Mouse (Mus musculus): Measurements from ENCODE around the gene Brd7.

Gene Brd7

DNA sequence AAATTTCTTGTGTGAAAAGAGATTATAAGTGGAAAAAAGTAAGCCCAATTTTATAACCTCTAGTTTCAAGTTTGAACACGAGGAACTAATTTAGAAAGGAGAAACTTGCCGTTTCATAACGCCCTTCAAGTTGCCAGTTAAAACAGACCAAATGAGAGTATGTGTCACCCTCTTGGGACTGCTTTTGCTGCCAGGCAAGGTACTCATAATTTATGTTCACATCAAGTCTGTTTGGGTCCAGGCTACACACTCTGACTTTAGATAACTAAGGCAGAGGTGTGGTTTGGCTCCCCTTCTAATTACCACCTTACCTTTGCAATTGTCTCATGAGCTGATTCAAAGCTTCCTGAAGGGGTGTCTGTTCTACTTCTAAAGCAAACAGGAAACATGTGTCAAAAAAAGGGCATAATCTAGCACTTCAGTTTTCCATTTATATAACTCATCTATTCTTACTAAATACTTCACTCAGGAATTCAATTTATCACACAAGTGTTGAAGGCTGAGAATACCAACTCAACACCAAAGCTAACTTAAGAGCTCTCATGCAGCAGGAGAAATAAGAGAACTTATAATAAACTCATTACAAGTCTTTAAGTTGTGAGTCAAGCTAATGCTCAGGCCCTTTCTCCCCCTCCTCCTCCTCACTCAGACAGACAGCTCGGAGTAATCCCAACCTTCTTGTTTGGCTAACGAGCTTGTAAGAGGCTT, 4.6 kb downstream of the Brd7 start:
- no peak for DNase-seq (ENCODE audit: low read depth)

DNA sequence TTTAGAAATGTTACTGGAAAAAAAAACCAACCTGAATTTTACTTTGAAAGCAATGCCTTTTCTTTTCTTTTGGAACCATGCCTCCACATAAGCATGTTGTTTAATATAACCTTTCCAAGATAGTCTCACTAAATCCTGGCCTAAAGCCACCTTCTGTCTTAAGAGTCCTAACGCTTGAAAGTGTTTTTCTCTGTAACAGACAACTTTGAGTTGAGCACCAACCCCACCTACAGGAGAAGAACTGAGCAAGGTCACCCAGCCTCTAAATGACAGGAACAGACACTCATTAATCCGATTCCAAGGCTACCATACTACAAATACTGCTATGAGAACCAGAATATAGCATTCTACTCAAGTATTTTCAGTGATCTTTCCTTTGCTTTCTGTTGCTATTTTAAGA, 12.9 kb downstream of the Brd7 start:
- no peak for DNase-seq (ENCODE audit: low read depth)

DNA sequence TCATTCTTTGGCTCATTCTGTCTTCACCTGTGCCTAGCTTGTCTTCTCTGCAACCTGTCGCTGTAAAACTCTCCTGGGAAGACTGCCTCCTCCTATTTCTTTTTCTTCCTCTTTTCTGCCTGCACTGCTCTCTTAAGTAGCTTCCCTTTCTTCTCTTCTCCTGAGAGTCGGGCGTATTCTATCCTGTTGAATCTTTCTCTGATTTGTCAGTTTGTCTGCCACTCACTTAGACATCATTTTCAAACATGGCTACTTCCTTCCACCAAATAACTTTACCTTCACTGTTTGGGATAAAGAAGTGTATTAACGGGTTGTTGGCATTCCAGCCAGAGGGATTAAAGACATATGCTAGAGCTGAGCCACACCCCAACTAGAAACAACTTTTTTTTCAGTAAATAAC, 20.0 kb downstream of the Brd7 start:
- DNase-seq (ENCODE audit: low read depth), result no peak

DNA sequence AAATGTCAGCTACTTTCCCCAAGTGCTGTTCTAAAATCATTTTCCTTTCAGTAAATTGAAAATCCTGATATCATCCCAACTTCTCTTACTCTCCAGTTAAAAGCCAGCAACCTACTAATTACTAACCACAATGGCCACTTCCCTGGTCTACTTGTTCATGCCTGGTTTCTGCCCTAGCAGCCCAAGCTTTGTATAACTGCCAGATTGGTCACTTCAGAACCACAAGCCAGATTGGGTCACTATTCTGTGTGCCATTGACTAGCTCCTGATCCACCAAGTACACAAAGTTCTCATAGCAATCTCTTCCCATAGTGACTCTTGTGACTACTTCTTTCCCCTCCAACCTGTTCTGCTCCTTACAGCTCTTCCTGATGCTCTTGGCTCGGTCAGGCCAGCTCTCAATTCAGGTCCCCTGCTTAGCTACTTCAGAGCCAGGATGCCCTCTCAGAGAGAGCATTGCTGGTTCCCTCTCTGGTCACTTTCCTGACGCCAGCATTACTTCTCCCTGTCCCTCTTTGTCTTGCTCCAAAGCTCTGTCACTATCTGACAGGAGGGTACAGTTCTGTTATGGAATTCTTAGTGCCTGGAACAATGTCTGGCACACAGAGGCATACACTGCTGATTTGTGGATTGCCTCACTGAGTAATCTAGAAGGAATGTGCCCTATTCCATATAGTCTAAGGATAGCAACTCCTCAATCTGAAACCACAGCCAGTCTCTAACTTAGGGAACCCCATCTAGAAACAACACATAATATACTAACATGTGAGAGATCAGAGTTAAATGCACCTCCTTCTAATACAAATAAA, 21.9 kb downstream of the Brd7 start:
- no peak for DNase-seq (ENCODE audit: low read depth)

DNA sequence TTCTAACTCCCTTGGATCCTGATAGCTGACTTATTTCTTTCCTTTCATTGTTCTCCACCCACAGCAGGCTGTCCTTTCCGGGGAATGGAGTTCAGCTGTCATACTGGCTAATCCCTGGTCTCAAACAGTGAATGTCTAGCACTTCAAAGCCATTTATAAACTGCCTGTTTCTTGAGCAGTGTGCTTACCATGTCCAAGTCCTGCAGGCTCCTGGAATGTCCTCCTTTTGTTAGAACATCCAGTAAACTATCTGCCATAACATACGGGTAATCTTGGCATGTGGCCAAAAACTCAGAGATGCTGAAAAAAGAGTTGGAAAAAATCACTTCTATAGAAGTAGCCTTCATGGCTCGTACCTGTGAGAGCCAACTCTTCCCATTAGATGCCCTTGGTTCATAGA, 22.8 kb downstream of the Brd7 start:
- DNase-seq (ENCODE audit: low read depth), result no peak

DNA sequence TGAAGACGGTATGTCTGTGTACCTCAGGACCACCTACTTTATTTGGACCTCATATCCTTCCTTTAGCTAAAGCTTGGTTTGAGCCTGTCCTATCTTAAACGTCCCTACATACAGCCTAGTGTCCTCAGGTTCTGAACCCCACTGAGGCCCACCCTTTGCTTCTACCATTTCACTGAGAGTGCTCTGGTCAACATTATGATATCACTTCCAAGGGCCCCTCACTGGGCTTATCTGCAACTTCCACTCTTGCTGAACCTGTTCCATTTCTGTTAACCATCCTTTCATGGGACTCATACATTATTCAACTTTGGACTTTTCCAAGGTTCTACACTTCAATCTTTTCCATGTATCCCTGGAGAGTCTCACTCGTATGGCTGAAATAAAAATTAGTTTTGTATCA, 27.0 kb downstream of the Brd7 start:
- DNase-seq (ENCODE audit: low read depth), result no peak

DNA sequence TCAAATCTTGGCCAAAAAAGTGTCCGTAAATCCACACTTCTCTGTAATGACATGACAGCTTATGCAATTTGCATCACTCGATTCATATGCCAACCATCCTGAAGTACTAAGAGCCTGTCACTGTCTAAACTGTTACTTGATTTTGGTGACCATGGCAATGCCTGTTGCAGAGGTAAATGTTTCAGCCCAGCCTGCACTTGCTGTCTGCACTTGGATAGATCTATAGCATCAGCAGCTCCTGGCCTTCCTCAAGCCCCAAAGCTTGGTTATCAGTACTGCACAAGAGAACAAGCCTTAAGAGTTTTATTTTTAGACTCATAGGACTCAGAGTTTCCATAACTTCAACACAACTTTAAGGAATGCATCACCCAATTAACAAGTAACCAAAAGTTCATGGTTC, 27.6 kb downstream of the Brd7 start:
- no peak for DNase-seq (ENCODE audit: low read depth)

DNA sequence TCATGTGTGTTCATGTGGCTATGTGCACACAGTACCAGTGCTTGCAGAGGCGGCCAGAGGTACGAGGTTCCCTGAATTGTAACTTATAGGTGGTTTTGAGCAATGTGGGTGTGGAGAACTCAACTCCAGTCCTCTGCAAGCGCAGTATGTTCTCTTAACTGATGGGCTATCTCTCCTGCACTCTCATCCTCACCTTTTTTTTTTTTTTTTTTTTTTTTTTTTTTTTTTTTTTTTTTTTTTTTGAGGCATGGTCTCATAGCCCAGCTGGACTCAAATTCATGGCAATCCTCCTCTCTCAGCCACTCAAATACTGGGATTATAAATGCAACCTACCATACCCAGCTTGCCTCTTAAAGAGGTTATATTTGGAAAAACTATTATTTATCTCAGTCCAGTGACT, 31.2 kb downstream of the Brd7 start:
- DNase-seq (ENCODE audit: low read depth), result no peak

DNA sequence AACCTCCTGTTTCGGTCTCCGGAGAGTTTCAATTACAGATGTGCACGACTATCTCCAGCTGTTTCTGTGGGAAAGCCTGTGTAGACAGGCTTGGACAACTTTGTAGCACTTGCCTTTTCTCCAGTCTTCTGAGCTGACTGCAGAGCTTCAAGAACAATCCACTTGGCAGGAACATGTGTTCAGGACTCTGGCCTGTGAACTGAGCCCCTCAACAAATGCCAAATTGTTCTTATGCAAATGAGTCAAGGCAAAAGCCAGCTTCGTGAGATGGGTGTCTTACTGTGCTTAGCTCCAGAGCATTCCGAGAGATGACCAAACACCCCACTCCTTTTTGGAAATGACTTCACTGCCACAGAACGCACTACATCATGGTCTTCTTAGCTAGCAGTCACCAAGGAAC, 33.3 kb downstream of the Brd7 start:
- DNase-seq (ENCODE audit: low read depth), result no peak

DNA sequence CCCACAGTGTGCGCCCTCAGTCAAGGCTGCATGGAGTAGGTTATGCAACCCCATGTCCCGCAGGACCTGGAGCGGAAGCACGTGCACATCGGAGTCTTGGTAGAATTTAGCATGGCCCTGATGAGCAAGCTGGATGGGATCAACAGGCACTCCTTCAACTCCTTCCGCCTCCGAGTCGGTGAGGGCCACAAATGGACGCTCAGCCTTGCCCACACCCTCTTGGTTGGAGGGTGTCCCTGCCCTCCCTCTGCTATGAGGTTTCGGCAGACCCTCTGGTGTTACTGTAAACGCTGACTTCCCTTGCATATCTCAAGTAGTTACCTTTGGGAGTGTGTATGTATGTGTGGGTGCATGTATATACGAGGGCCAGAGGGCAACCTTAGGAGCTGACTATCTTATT, 35.7 kb downstream of the Brd7 start:
- no peak for DNase-seq (ENCODE audit: low read depth)

DNA sequence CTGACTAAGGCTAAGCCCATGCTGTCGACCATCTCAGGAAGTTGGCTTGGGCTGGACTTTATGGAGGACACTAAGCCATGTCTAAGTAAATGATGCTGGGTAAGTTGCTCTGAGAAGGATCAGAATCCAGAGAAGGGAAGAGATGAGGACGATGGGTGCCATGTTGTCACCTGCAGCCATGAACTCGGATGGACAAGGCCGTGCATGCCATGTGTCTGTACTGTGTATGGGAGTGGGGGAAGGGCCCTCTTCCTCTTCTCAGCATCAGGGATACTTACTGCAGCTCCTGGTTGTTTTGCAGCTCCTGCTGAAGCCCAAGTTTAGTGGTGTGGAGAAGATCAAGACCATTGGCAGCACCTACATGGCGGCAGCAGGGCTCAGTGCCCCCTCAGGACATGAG, 36.2 kb downstream of the Brd7 start:
- DNase-seq (ENCODE audit: low read depth), result no peak

DNA sequence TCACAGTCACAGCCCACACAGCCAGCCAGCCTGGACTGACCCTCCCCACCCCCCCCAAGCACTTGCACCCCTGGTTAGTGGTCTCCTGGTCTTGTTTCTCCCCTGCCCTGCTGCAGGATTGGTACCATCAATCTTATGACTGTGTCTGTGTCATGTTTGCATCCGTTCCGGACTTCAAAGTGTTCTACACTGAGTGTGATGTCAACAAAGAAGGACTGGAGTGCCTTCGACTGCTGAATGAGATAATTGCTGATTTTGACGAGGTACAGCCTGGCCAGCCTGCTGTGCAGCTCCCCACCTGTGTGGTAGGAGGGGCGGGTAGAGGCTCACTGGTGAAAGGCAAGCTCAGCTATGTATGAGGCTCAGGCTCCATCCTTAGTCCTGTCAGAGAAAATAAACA, 36.7 kb downstream of the Brd7 start:
- DNase-seq (ENCODE audit: low read depth), result no peak

DNA sequence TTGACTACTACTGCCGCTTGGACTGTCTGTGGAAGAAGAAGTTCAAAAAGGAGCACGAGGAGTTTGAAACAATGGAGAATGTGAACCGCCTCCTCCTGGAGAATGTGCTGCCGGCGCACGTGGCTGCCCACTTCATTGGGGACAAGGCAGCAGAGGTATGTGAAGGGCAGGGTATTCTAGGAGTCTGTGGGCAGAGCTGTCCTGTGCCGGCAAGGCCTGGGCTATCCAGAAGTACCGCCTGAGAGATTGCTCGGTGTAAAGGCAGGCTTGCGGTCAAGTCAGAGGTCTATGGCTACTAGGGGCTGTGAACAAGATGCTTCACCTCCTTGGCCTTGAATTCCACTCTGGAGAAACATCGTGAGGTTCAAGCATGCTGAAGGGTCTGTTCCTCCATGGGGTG, 37.2 kb downstream of the Brd7 start:
- no peak for DNase-seq (ENCODE audit: low read depth)

DNA sequence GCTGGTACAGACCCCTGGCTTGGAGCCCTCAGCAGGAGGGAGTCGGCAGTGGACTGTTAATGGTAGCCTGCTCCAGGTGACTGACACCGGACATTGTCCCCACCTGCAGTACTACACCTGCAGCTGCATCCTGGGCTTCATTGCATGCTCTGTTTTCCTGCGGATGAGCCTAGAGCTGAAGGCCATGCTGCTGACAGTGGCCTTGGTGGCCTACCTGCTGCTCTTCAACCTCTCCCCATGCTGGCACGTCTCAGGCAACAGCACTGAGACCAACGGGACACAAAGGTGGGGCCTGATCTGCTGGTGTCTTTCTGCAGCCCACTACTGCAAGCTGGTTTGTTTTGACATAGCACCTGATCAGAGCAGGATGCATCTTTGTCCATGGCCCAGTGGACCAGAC, 38.5 kb downstream of the Brd7 start:
- no peak for DNase-seq (ENCODE audit: low read depth)

DNA sequence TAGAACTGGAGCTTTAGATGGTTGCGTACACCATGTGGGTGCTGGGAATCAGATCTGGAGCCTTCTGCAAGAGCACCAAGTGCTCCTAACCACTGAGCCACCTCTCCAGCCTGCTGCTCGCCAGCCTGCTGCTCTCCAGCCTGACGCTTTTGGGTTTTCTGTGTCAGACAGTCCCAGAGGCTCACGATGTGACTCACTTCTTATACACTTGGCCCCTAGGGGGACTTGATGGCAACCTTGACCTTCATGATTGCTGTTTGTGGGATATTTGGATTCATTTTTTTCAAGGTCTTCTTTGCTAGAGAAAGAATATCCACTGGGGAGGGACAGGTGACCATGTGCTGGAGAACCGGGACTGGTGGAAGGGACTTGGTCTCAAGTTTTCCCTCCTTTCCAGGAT, 40.6 kb downstream of the Brd7 start:
- no peak for DNase-seq (ENCODE audit: low read depth)

DNA sequence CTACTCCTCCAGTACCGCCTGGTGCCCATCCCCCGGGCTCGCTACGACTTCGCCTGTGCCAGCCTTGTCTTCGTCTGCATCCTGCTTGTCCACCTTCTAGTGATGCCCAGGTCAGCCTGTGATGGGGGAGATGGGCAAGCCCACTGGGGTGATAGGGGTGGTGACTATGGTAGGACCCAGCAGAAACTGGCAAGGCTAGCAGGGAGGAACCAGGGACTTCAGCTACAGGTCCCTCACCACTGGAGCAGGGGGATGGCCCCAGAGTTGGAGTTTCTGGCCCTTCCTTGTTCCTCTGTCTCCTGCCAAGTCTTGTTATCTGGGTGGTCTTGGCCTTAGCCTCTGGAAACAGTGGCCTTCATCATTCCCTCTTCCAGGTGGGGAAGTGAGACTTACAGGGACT, 41.9 kb downstream of the Brd7 start:
- DNase-seq (ENCODE audit: low read depth), result no peak

DNA sequence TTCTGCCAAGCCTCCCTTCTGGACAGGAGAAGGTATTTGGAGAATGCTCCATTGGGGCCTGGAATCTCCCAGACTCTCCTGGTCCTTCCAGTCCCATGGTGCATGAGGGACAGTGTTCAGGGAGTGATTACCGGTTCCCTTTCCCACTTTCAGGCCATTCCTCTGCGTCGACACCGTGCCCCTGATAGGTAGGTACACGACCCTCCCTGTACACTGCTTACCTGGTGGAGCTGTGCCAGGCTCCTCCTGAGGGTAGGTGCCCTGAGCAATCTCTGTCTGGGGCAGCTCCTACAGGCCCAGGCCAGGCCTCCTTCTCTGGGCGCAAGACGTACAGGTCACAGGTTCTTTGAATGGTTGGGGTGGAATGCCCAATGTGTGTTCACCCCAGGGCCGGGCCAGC, 43.8 kb downstream of the Brd7 start:
- DNase-seq (ENCODE audit: low read depth), result no peak

DNA sequence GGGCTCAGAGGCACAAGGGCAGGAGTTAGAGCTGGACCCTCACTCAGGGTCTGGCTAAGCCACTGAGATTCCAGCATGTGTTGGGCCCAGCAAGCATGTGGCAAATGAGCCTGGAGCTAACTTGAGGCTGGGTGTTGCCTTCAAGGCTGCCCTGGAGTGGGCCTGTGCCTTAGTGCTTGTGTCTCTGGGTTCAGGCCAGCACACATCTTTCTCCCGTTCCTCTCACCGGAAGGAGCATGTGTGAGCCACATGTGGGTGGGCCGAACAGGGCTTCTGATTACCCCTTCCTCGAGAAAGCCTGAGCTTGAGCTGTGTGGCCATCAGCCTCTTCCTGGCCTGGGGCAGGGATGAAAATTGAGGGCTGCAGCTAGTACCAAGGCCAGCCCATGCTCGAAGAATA, 44.7 kb downstream of the Brd7 start:
- no peak for DNase-seq (ENCODE audit: low read depth)

DNA sequence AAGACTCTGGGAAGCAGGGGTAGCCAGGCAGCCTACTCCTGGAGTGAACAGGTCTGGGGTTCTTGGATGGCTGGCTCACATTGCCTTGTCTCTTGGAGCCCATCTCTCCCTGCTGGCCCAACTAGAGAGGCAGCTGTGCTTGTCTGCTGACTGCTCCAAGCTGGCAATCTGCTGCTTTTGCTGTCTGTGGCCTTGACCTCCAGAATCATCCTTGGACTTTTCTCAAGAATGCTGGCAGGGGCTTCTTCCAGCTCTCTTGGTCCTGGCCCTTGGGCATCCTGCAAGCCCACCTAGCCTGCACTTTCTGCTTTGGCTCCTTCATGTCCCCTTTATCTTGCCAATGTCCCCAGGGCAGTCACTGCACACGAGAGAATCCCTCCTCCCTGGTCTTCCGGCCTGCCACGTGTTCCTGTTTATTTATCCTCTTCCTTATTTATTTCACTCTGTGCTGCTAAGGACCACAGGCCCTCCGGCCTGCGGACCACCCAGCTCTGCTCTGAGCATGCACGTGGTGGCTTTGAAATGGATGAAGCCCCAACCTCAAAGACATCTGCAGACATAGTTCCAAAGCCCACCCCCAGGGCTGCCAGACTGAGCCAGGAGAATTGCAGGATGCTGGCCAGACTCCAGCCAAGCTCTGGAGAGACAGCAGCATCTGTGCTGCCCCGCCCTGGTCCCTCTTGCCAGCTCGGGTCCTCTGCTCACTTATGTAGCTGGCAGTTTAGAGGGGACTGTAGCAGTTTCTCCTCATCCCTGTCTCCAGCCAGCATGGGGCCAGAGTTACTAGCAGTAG, 45.7 kb downstream of the Brd7 start:
- DNase-seq (ENCODE audit: low read depth), result no peak

DNA sequence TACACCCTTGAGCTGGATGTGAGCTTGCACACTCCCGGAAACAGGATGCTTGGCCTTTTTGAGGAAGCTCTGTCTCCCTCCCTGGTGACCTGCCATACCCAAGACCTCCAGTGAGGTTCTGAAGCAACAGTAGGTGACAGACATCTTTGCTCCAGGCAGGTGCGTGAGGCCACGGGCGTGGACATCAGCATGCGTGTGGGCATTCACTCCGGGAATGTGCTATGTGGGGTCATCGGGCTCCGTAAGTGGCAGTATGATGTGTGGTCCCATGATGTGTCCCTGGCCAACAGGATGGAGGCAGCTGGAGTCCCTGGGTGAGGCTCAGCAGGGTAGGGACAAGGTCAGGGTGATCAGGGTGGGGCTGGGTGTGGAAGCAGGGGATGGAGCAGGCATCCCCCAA, 46.7 kb downstream of the Brd7 start:
- DNase-seq (ENCODE audit: low read depth), result no peak

DNA sequence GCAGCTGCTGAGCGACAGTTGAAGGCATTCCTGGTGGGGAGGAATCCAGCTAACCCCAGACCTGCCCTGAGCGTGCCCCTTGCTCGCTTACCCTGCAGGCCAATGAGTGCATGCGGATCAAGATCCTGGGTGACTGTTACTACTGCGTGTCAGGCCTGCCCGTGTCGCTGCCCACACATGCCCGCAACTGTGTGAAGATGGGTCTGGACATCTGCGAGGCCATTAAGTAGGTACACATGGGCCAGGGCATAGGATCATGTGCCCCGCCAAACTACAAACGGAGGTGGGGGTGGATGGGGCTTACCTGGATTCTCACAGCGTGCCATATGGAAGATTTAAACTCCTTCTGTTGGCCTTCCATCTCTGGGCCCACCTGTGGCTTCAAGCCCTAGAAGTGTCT, 48.0 kb downstream of the Brd7 start:
- no peak for DNase-seq (ENCODE audit: low read depth)

DNA sequence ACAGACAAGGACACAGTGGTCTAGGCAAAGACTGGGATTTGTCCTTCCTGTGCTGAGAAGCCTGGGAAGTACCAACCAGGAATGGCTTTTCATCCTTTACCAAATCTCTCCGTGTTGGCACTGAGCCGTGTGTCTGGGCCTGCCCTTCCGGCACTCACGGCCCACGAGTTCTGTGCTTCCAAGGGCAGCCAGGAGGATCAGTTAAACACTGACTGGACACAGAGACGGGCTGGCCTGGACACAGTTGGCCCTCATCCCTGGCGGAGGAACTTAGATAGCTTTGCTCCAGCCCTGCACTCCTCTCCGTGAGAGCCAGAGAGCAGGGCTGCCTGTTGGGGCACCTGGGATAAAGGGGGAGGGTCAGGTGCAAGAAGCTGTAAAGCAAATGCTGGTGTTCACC, 49.0 kb downstream of the Brd7 start:
- no peak for DNase-seq (ENCODE audit: low read depth)

DNA sequence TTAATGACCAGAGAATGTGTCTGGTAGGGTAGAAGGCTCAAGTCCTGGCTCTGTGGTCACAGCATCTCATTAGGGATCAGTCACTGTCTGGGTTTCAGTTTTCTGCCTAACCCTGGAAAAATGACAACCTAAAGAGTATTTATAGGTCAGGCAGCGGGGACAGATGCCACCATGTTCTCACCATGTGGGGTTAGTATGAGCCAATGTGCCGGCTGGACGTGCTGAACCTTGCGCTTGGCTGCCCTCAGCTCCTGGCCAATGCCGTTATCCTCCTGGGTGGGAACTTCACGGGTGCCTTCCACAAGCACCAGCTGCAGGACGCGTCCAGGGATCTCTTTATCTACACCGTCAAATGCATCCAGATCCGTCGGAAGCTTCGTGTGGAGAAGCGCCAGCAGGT, 51.7 kb downstream of the Brd7 start:
- DNase-seq (ENCODE audit: low read depth), result no peak

Measured in induced T-regulatory cell, adult 2 months (primary cell).